Comparison of ENCODE assay signal across 8 mouse cellular contexts in the genomic region with DNA sequence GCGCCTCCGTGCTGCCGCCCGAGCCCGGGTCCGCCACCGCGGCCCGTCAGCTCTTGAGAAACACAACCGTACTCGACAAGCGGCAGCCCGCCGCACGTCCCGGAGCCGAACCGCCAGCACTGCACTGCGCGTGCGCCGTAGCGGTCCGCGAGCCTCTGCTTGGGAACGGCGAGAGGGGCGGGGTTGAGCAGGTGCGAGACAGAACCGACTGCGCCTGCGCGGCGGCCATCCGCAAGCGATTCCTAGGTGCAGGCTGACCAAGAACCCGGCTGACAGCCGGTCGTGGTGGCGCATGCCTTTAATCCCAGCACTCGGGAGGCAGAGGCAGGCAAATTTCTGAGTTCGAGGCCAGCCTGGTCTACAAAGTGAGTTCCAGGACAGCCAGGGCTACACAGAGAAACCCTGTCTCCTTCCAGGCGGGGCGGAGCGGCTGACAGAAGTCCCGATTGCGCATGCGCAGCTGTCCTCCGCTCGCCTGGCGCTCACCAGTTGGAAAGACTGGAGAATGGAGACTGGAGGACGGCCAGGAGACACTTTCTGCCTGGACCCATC. TPM values are rescaled to one million over a fixed set of nuclear protein-coding genes. Genes with fewer than 3 reads are reported as not detected.
A peak's percentile ranks its signal among the peaks of the same experiment; 100 is the strongest.
DNase-seq lines count a peak whose midpoint lies in the region; ATAC-seq and TF ChIP-seq lines count a peak whose summit lies in the region.

TSS of gene Rfxap (minus strand) at position 126 of the 552 bp plus-strand sequence.

- ATAC-seq in kidney, embryonic 14.5 days (ENCODE audit: low FRiP score, low TSS enrichment), result peak; percentile 97
- ATAC-seq in limb, embryonic 15.5 days (ENCODE audit: insufficient number of reproducible peaks, low FRiP score, low TSS enrichment, low read depth), result peak; percentile 90

- peak within 1 kb of the TSS; percentile 90 for H3K4me2 ChIP-seq in kidney, embryonic 14.5 days (replicated peaks; ENCODE audit: low read depth, low read length)
- H3K4me2 ChIP-seq in limb, embryonic 15.5 days, result peak within 1 kb of the TSS; percentile 88

- no peak for TF ChIP-seq CTCF in bone marrow macrophage, adult 2 months (IDR thresholded peaks at IDR 0.05; ENCODE audit: low read depth, low read length)
- TF ChIP-seq CTCF in embryonic fibroblast, embryonic 13.5 days (IDR thresholded peaks at IDR 0.05; ENCODE audit: borderline replicate concordance, insufficient read depth, low read length), result no peak

- under 1% methylated on average over 51 of the region's 52 CpGs for WGBS in kidney, embryonic 14.5 days
- under 1% methylated on average over 52 of the region's 52 CpGs for WGBS in limb, embryonic 15.5 days

- peaks cover 12% of the 10 kb centered on the region for H3K4me1 ChIP-seq in bone marrow macrophage, adult 2 months (ENCODE audit: control insufficient read depth, insufficient read depth, low read length)
- H3K4me1 ChIP-seq in embryonic fibroblast, embryonic 13.5 days (ENCODE audit: control insufficient read depth, insufficient read depth, low read length), result no peaks in the 10 kb centered on the region
- no peaks in the 10 kb centered on the region for H3K4me1 ChIP-seq in kidney, embryonic 14.5 days (ENCODE audit: control insufficient read depth, insufficient read depth, low read length)
- H3K4me1 ChIP-seq in limb, embryonic 15.5 days, result peaks cover 17% of the 10 kb centered on the region

- H3K9ac ChIP-seq in kidney, embryonic 14.5 days (ENCODE audit: low read depth, low read length), result peak within 1 kb of the TSS; percentile 89
- H3K9ac ChIP-seq in limb, embryonic 15.5 days, result peak within 1 kb of the TSS; percentile 98

- DNase-seq in A20 (ENCODE audit: low read depth, low spot score), result peak; percentile 98
- peak; percentile 92 to 96 for DNase-seq in heart, adult 9 months (ENCODE audit: low spot score in 2 of 2)
- DNase-seq in monocyte, adult 2 months (ENCODE audit: low read depth in 1 of 2, low spot score in 2 of 2), result peak; percentile 80 to 92
- DNase-seq in spleen, postnatal 36 days (ENCODE audit: low spot score in 2 of 2), result peak; percentile 92 to 93

- no peaks in the 10 kb centered on the region for H3K9me3 ChIP-seq in kidney, embryonic 14.5 days (ENCODE audit: control insufficient read depth, low read length)
- no peaks in the 10 kb centered on the region for H3K9me3 ChIP-seq in limb, embryonic 15.5 days

- no peaks in the 10 kb centered on the region for H3K27me3 ChIP-seq in kidney, embryonic 14.5 days (ENCODE audit: control insufficient read depth, insufficient read depth, low read length)
- no peaks in the 10 kb centered on the region for H3K27me3 ChIP-seq in limb, embryonic 15.5 days

- H3K36me3 ChIP-seq in kidney, embryonic 14.5 days (ENCODE audit: control insufficient read depth, insufficient read depth, low read length), result peaks cover 22% of the 10 kb centered on the region; the same call in 1 of the 2 replicates
- H3K36me3 ChIP-seq in limb, embryonic 15.5 days, result peaks cover 13% of the 10 kb centered on the region

- H3K4me3 ChIP-seq in bone marrow macrophage, adult 2 months (ENCODE audit: insufficient read depth, low read length), result peak within 1 kb of the TSS; percentile 91
- peak within 1 kb of the TSS; percentile 81 for H3K4me3 ChIP-seq in embryonic fibroblast, embryonic 13.5 days (ENCODE audit: insufficient read depth, low read length)
- peak within 1 kb of the TSS; percentile 80 for H3K4me3 ChIP-seq in kidney, embryonic 14.5 days (ENCODE audit: low read length)
- H3K4me3 ChIP-seq in limb, embryonic 15.5 days, result peak within 1 kb of the TSS; percentile 85

- peak within 1 kb of the TSS; percentile 29 for H3K27ac ChIP-seq in bone marrow macrophage, adult 2 months (ENCODE audit: insufficient read depth, low read depth, low read length)
- H3K27ac ChIP-seq in embryonic fibroblast, embryonic 13.5 days (ENCODE audit: insufficient read depth, low read length), result peak within 1 kb of the TSS; percentile 16; the same call in 1 of the 2 replicates
- H3K27ac ChIP-seq in kidney, embryonic 14.5 days (ENCODE audit: low read depth, low read length), result peak within 1 kb of the TSS; percentile 82
- peak within 1 kb of the TSS; percentile 95 for H3K27ac ChIP-seq in limb, embryonic 15.5 days

- TF ChIP-seq POLR2A in bone marrow macrophage, adult 2 months (IDR thresholded peaks at IDR 0.05; ENCODE audit: borderline replicate concordance, low read depth, low read length), result no peak
- TF ChIP-seq POLR2A in embryonic fibroblast, embryonic 13.5 days (IDR thresholded peaks at IDR 0.05; ENCODE audit: low read depth, low read length), result peak; percentile 92

RNA-seq across cellular contexts. Expression of gene Rfxap, which starts in this region (rescaled TPM):
- 28.1 and 41.6 TPM in 2 replicates for polyA plus RNA-seq in bone marrow macrophage, adult 2 months (2012; ENCODE audit: insufficient read depth, insufficient read length, missing spikeins)
- polyA plus RNA-seq in embryonic fibroblast, embryonic 13.5 days (2011; ENCODE audit: insufficient read length, low read depth, missing spikeins), result 11.4 and 18.5 TPM in 2 replicates
- polyA plus RNA-seq in kidney, embryonic 14.5 days (2014; fragmentation: Nextera tagmentation; extraction: Ambion mirVana), result 50.7 and 60.1 TPM in 2 replicates
- polyA plus RNA-seq in limb, embryonic 15.5 days (2015; fragmentation: Nextera tagmentation; extraction: Ambion mirVana), result 26.3 and 37.5 TPM in 2 replicates

Comparison
In these comparisons a context has a peak if more than half of its experiments do, and no peak if none do; other contexts are left out.
1. Peak in every context shown above with its lines: DNase-seq, ATAC-seq, H3K4me3 ChIP-seq and H3K27ac ChIP-seq.
2. H3K27ac ChIP-seq: peak in every context shown above with its lines; median percentile 95 in limb, embryonic 15.5 days; 82 in kidney, embryonic 14.5 days; 29 in bone marrow macrophage, adult 2 months; 16 in embryonic fibroblast, embryonic 13.5 days.